Mouse (Mus musculus) liver, embryonic 15.5 days (tissue): Measurements from ENCODE around the gene Padi4. TPM values are rescaled to one million over a fixed set of nuclear protein-coding genes. Genes with fewer than 3 reads are reported as not detected.
A peak's percentile ranks its signal among the peaks of the same experiment; 100 is the strongest.

ENCODE experiments used
- ATAC-seq: fragments of 200-750 bp; cut with Nextera tagmentation; 2 replicates; pipeline ENCODE4 v1.8.0; 2017; ENCODE audit warnings: moderate number of reproducible peaks, mild to moderate bottlenecking, moderate library complexity; ENCODE audit not compliant: insufficient read depth
- H3K27ac ChIP-seq: fragments of 300-500 bp; sonication (generic); replicated peaks from 2 replicates; pipeline ENCODE4 v1.5.1; 2015; ENCODE audit warnings: mild to moderate bottlenecking, inconsistent platforms
- H3K27me3 ChIP-seq: fragments of 300-500 bp; sonication (generic); 2 replicates; pipeline ENCODE4 v1.6.1; 2015; ENCODE audit warnings: mild to moderate bottlenecking, inconsistent platforms
- H3K36me3 ChIP-seq: fragments of 300-500 bp; sonication (generic); replicated peaks from 2 replicates; pipeline ENCODE4 v1.6.1; 2015; ENCODE audit warnings: moderate library complexity, mild to moderate bottlenecking, inconsistent platforms
- H3K4me1 ChIP-seq: fragments of 300-500 bp; sonication (generic); replicated peaks from 2 replicates; pipeline ENCODE4 v1.6.1; 2015; ENCODE audit warnings: inconsistent platforms
- H3K4me2 ChIP-seq: fragments of 300-500 bp; sonication (generic); 2 replicates; pipeline ENCODE4 v1.6.1; 2015; ENCODE audit warnings: moderate library complexity, mild to moderate bottlenecking, inconsistent platforms
- H3K4me3 ChIP-seq: fragments of 300-500 bp; sonication (generic); replicated peaks from 2 replicates; pipeline ENCODE4 v1.5.1; 2015; ENCODE audit warnings: mild to moderate bottlenecking, inconsistent platforms
- H3K9ac ChIP-seq: fragments of 300-500 bp; sonication (generic); 2 replicates; pipeline ENCODE4 v1.6.1; 2015; ENCODE audit warnings: moderate library complexity, mild to moderate bottlenecking, inconsistent platforms
- H3K9me3 ChIP-seq: fragments of 300-500 bp; sonication (generic); replicated peaks from 2 replicates; pipeline ENCODE4 v1.6.1; 2016; ENCODE audit warnings: inconsistent platforms
- WGBS: fragments of 180-500 bp; shearing (Covaris S2); methylation state at CpG from one replicate; pipeline ENCODE4 v1.1.7; 2015; ENCODE audit warnings: mixed read lengths; ENCODE audit not compliant: insufficient replicate concordance; 5-methylcytosine and 5-hydroxymethylcytosine counted together
- microRNA-seq: library from miRNA; unstranded; fragments of <30 nt; microRNA quantifications from one replicate; pipeline ENCODE4, GENCODE M21; 2016
- polyA plus RNA-seq: library from polyadenylated mRNA; unstranded; fragments of >200 nt; fragmentation: Nextera tagmentation; extraction: Ambion mirVana; gene quantifications from 2 replicates; pipeline ENCODE4 v1.2.1, GENCODE M21; 2015

Gene Padi4
- polyA plus RNA-seq, 1 experiment from 2014 or later = 2.8 TPM

GRCm38 (mm10) chr4:140702611-140703327 is 71.3 kb downstream of the Padi4 start:
- Histone ChIP-seq H3K27ac (peak overlapping the region; percentile 89), H3K36me3 (peaks cover 39% of the 10 kb centered on the region), H3K4me2 (peak overlapping the region; percentile 90), H3K27me3 (no peaks in the 10 kb centered on the region), H3K9ac (peak overlapping the region; percentile 99), H3K9me3 (no peaks in the 10 kb centered on the region), H3K4me1 (peaks cover 83% of the 10 kb centered on the region), H3K4me3 (peak overlapping the region; percentile 96)
- peak; percentile 77 for ATAC-seq
- under 1% methylated on average over 53 of the region's 68 CpGs for WGBS

DNA sequence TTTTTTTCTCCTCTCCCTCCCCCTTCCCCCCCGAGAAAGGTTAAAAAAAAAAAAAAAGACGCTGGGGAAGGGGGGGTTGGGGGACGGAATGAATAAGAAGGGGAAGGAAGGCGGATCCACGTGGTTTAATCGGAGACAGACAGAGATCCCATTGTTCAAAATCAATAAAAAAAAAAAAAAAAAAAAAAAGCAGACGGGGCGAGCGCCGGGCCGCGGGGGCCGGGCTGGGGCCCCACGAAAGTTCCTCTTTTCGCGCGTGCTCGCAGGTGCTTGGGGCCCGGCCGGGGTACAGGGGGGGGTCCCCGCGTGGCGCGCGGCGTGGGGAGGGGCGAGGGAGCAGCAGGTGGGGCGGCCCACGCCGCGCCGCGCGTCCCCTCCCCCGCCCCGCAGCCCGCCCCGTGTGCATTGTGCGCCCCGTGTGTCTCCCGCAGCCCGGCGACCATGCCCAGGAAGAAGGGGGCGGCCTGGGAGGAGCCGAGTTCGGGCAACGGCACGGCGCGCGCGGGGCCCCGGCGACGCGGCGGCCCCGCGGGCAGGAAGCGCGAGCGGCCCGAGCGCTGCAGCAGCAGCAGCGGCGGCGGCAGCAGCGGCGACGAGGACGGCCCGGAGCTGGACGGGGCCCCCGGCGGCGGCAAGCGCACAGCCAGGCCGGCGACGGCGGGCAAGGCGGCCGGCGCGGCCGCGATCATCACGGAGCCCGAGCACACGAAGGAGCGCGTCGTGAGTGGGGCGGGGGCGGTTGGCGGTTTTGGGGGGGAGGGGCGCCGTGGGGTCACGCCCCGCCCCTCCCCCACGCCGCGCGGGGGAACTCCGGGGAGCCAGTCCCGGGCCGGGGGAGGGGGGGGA is 72.1 kb downstream of the Padi4 start:
- ATAC-seq = peak; percentile 25
- WGBS = under 1% methylated on average over 85 of the region's 107 CpGs
- Histone ChIP-seq H3K4me3 (peak overlapping the region; percentile 96), H3K27me3 (no peaks in the 10 kb centered on the region), H3K36me3 (peaks cover 30% of the 10 kb centered on the region), H3K9ac (peak overlapping the region; percentile 99), H3K27ac (peak overlapping the region; percentile 89), H3K4me1 (peaks cover 75% of the 10 kb centered on the region), H3K4me2 (peak overlapping the region; percentile 90), H3K9me3 (no peaks in the 10 kb centered on the region)

- H3K9me3 ChIP-seq = no peaks in the 10 kb centered on the region
- H3K4me2 ChIP-seq = peak overlapping the region; percentile 90
- H3K27ac ChIP-seq = peak overlapping the region; percentile 89
- peak overlapping the region; percentile 96 for H3K4me3 ChIP-seq
- peak; percentile 74 for ATAC-seq
- peaks cover 75% of the 10 kb centered on the region for H3K4me1 ChIP-seq
- H3K36me3 ChIP-seq = peaks cover 23% of the 10 kb centered on the region
- under 1% methylated on average over 61 of the region's 61 CpGs for WGBS
- H3K9ac ChIP-seq = peak overlapping the region; percentile 99
- H3K27me3 ChIP-seq = no peaks in the 10 kb centered on the region
Observed at GRCm38 (mm10) chr4:140701049-140701715, 72.9 kb downstream of the Padi4 start.

GRCm38 (mm10) chr4:140700269-140701018 is 73.6 kb downstream of the Padi4 start, which contains the start of gene Rcc2:
Gene Rcc2, plus strand, starts transcription at chr4:140700541.
- Histone ChIP-seq H3K4me3 (peak within 1 kb of the TSS; percentile 96), H3K4me1 (peaks cover 75% of the 10 kb centered on the region), H3K27ac (peak within 1 kb of the TSS; percentile 89), H3K4me2 (peak within 1 kb of the TSS; percentile 90), H3K9ac (peak within 1 kb of the TSS; percentile 99), H3K27me3 (no peaks in the 10 kb centered on the region), H3K9me3 (no peaks in the 10 kb centered on the region), H3K36me3 (peaks cover 15% of the 10 kb centered on the region)
- no peak for ATAC-seq
- WGBS = 5% methylated on average over 20 of the region's 20 CpGs

- H3K36me3 ChIP-seq = peaks cover 7% of the 10 kb centered on the region
- WGBS = 4% methylated on average over 29 of the region's 29 CpGs
- H3K9ac ChIP-seq = peak overlapping the region; percentile 99
- peak overlapping the region; percentile 96 for H3K4me3 ChIP-seq
- peak; percentile 47 for ATAC-seq
- H3K9me3 ChIP-seq = no peaks in the 10 kb centered on the region
- no peaks in the 10 kb centered on the region for H3K27me3 ChIP-seq
- peak overlapping the region; percentile 89 for H3K27ac ChIP-seq
- peaks cover 75% of the 10 kb centered on the region for H3K4me1 ChIP-seq
- peak overlapping the region; percentile 90 for H3K4me2 ChIP-seq
Observed at GRCm38 (mm10) chr4:140699441-140700127, 74.5 kb downstream of the Padi4 start.

Small RNA genes within 50 kb of the gene (microRNA-seq; reads per million reads assigned to microRNA genes)
- not detected for gene Gm25951

Other genes starting within 250 kb of the Padi4 start
- gene Arhgef10l, start 108.2 kb downstream of the Padi4 start, polyA plus RNA-seq = 4.8 and 6.5 TPM in 2 replicates
- gene Rcc2, start 73.7 kb downstream of the Padi4 start, polyA plus RNA-seq = 28.0 and 32.1 TPM in 2 replicates
- not detected in 2 replicates for gene Padi6, start 31.6 kb downstream of the Padi4 start, polyA plus RNA-seq
- 0.12 and 0.17 TPM in 2 replicates for gene Padi3, start 36.4 kb upstream of the Padi4 start, polyA plus RNA-seq
- 0.02 and 0.03 TPM in 2 replicates for gene Padi1, start 71.5 kb upstream of the Padi4 start, polyA plus RNA-seq
- 1.6 and 2.2 TPM in 2 replicates for gene Padi2, start 132.1 kb upstream of the Padi4 start, polyA plus RNA-seq
- gene Sdhb, start 187.0 kb upstream of the Padi4 start, polyA plus RNA-seq = 192 and 196 TPM in 2 replicates
- 17.4 and 20.3 TPM in 2 replicates for gene Atp13a2, start 212.6 kb upstream of the Padi4 start, polyA plus RNA-seq
- gene Mfap2, start 236.2 kb upstream of the Padi4 start, polyA plus RNA-seq = 17.5 and 21.1 TPM in 2 replicates